Mouse (Mus musculus) bone marrow macrophage, adult 2 months (primary cell): ENCODE data around the gene Prkag1.

Experiments
- CTCF ChIP-seq: IDR thresholded peaks from 2 replicates; pipeline ENCODE4 v1.5.1; 2012; ENCODE audit warnings: low read depth, mild to moderate bottlenecking, low read length, moderate library complexity
- POLR2A ChIP-seq: IDR thresholded peaks from 2 replicates; pipeline ENCODE4 v1.6.1; 2012; ENCODE audit warnings: mild to moderate bottlenecking, low read depth, low read length, borderline replicate concordance

DNA sequence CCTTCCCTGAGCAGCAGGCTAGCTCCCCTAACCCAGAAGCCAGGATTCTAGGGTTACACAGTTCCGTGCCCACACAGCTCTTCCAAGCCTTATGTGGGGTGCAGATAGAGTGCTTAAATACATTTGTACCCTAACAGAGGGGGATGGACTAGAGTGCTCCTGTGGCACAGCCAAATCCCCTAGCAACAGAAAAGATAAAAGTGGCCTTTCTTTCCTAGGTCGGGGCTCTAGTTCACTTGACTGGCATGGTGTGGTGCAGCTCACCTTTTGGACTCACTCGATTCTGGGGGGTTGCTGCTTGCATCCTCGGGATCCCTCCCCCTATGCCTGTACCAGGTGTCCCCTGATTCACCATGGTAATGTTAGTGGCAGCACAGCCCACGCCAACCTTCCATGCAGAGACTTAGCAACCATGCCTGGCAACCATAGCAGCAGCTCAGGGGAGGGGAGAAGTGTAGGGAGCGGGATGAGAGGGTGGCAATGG, 22.6 kb downstream of the Prkag1 start:
- TF ChIP-seq CTCF (no peak), POLR2A (no peak)
